Mouse (Mus musculus): Measurements from ENCODE around the gene Gm3854.

Gene Gm3854

DNA sequence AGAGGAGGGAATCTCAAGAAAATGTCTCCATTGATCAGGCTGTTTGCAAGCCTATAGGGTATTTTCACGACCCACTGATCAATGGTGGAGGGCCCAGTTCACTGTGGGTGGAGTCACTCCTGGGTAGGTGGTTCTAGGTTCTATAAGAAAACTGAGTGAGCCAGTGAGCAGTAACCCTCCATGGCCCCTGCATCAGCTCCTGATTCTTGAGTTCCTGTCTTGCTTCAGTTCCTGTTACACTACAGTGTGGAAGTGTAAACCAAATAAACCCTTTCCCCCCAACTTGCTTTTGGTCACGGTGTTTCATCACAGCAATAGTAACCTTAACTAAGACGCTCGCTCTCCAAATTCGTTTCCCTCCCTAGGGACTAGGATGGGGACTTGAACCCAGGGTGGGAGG lies 45.4 kb downstream of the Gm3854 start:
- DNase-seq: no peak

DNA sequence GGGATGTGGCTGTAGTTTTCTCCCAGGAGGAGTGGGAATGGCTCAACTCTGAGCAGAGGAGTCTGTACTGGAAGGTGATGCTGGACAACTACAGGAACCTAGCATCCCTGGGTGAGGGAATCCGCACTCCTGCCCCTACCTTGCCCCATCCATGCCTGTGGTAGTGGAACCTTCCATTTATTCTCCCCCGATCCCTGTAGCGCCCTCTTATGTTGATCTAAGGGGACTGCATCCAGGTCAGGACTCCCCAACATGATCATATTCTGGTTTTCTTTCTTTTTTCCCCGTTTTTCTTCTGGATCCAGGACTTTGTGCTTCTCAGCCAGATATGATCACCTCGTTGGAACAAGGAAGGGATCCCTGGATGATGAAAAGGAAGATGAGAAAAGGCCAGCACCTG lies 45.9 kb downstream of the Gm3854 start:
- no peak for DNase-seq

DNA sequence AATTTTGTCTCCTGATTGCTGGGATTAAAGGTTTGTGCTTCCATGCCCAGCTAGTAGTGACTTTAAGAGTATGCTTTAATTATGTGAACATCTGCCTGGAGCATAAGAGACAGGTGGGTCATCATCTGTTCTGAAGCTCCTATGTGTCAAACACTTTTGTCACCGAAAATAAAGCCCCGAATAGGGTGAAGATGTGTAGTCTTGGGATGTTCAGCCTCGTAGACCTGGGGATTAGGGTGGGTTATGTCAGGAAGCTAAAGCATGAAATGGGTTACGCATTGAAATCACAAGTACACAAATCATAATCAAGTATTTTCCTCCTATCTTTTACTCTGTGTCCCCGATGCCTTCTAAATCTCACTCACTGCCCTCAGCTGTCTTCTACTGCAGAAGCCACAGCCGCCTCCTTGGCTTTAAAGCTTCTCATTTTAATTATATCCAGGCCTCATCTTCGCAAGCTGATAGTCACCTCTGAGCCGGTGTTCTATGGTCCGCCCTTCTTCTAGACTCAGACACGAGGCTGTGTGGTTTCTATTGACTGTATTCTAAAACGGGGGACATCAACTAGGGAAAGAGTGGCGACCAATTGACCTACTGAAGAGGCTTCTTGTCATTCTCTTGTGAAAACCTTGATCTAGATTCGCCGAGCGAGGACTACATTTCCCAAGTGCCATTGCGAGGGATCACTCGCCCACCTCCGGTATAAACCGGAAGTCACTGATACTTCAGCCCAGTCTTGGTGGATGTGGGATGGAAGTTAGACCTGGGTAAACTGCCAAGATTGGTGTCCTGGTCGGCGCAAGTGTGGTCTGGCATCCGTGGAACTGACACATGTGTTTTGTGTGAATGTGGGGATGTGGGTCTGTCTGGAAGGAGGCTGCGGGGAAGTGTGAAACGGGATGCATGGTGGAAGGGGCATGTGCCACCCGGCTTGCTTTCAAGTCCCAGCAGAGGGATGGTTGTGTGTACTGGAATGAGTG lies 54.7 kb downstream of the Gm3854 start, which contains the start of gene Smim17:
TSS of gene Smim17 (plus strand) at position 720 of the 980 bp plus-strand sequence.
- DNase-seq: peak; percentile 73
